Mouse (Mus musculus) midbrain, embryonic 16.5 days (tissue): Measurements from ENCODE around the gene Olfr180. TPM values are rescaled to one million over a fixed set of nuclear protein-coding genes. Genes with fewer than 3 reads are reported as not detected.

Source experiments
- ATAC-seq: fragments of 200-750 bp; cut with Nextera tagmentation; 2 replicates; pipeline ENCODE4 v1.8.0; 2017; ENCODE audit warnings: moderate TSS enrichment
- H3K27ac ChIP-seq: fragments of 300-500 bp; sonication (generic); 2 replicates; pipeline ENCODE4 v1.5.1; 2014; ENCODE audit warnings: mild to moderate bottlenecking, low read length, mixed read lengths
- H3K27me3 ChIP-seq: fragments of 300-500 bp; sonication (generic); 2 replicates; pipeline ENCODE4 v1.6.1; 2014; ENCODE audit warnings: low read depth, low read length, mixed read lengths; ENCODE audit not compliant: control insufficient read depth, insufficient read depth
- H3K36me3 ChIP-seq: fragments of 300-500 bp; sonication (generic); 2 replicates; pipeline ENCODE4 v1.6.1; 2014; ENCODE audit warnings: mild to moderate bottlenecking, low read length, moderate library complexity, mixed read lengths; ENCODE audit not compliant: control insufficient read depth, insufficient read depth
- H3K4me1 ChIP-seq: fragments of 300-500 bp; sonication (generic); 2 replicates; pipeline ENCODE4 v1.6.1; 2014; ENCODE audit warnings: mild to moderate bottlenecking, low read length, mixed read lengths; ENCODE audit not compliant: control insufficient read depth, insufficient read depth
- H3K4me2 ChIP-seq: fragments of 300-500 bp; sonication (generic); 2 replicates; pipeline ENCODE4 v1.6.1; 2014; ENCODE audit warnings: mild to moderate bottlenecking, low read length, mixed read lengths
- H3K4me3 ChIP-seq: fragments of 300-500 bp; sonication (generic); 2 replicates; pipeline ENCODE4 v1.5.1; 2014; ENCODE audit warnings: low read depth, mild to moderate bottlenecking, low read length, moderate library complexity, mixed read lengths
- H3K9ac ChIP-seq: fragments of 300-500 bp; sonication (generic); 2 replicates; pipeline ENCODE4 v1.6.1; 2014; ENCODE audit warnings: low read depth, low read length, mixed read lengths
- H3K9me3 ChIP-seq: fragments of 300-500 bp; sonication (generic); replicated peaks from 2 replicates; pipeline ENCODE4 v1.6.1; 2014; ENCODE audit warnings: mild to moderate bottlenecking, low read length, mixed read lengths; ENCODE audit not compliant: control insufficient read depth, poor library complexity, severe bottlenecking
- WGBS: fragments of 180-500 bp; shearing (Covaris S2); extraction: QIAGEN DNeasy Blood & Tissue Kit; methylation state at CpG from one replicate; pipeline ENCODE4 v1.1.7; 2014; 5-methylcytosine and 5-hydroxymethylcytosine counted together
- polyA plus RNA-seq: library from polyadenylated mRNA; unstranded; fragments of >200 nt; fragmentation: Nextera tagmentation; extraction: Ambion mirVana; gene quantifications from 2 replicates; pipeline ENCODE4 v1.2.1, GENCODE M21; 2015

Olfr180 gene
- not detected in 2 replicates for polyA plus RNA-seq

DNA sequence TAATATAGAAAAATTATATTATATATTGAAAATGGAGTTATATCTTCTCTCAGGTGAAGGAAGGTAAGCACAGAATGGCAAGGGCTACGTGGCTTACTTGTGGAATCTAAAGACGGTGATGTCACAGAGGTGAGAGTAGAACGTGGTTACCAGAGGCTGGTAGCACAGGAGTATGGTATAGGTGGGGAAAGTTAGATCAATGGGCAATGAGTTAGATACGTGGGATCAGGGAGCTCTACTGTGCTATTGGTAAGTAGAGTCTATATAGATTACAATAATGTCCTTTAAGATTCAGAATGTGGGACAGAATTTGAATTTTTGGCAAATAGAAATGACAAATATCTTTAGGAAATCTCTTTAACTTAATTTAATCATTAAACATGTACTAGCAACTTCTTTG is at the start of gene Olfr180:
Olfr180 (minus strand) TSS at position 101 of the 400 bp plus-strand sequence.
- Histone ChIP-seq H3K4me1 (no peaks in the 10 kb centered on the region), H3K9me3 (no peaks in the 10 kb centered on the region), H3K9ac (no peak within 1 kb of the TSS), H3K27ac (no peak within 1 kb of the TSS), H3K36me3 (no peaks in the 10 kb centered on the region), H3K4me3 (no peak within 1 kb of the TSS), H3K27me3 (no peaks in the 10 kb centered on the region), H3K4me2 (no peak within 1 kb of the TSS)
- 86% methylated on average over 4 of the region's 4 CpGs for WGBS
- no peak for ATAC-seq

DNA sequence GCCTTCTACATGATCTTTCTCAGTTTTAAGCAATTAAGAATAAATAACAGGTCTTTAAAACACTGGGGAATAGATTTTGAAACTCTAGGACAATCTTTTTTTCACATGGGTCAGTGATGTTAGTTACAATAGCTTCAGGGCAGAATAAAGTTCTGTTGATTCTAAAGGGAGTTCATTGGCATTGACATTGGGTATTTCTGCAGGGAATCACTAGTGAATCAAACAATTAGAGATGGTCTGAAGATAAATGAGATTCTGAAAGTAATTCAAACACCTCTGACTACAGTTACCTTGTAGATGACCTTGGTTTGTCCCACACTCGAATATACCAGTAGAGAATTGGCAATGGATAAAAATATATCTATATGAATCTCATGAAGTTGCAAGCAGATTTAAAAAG is 537 bp downstream of the Olfr180 start, which contains the start of gene Olfr181:
Olfr181 (minus strand) TSS at position 101 of the 400 bp plus-strand sequence.
- no peak within 1 kb of the TSS for H3K4me2 ChIP-seq
- no peak within 1 kb of the TSS for H3K4me3 ChIP-seq
- H3K27ac ChIP-seq: no peak within 1 kb of the TSS
- H3K9me3 ChIP-seq: no peaks in the 10 kb centered on the region
- no peaks in the 10 kb centered on the region for H3K27me3 ChIP-seq
- no peaks in the 10 kb centered on the region for H3K36me3 ChIP-seq
- no peaks in the 10 kb centered on the region for H3K4me1 ChIP-seq
- no peak for ATAC-seq
- WGBS: 62% methylated on average over 1 of the region's 1 CpGs
- no peak within 1 kb of the TSS for H3K9ac ChIP-seq

DNA sequence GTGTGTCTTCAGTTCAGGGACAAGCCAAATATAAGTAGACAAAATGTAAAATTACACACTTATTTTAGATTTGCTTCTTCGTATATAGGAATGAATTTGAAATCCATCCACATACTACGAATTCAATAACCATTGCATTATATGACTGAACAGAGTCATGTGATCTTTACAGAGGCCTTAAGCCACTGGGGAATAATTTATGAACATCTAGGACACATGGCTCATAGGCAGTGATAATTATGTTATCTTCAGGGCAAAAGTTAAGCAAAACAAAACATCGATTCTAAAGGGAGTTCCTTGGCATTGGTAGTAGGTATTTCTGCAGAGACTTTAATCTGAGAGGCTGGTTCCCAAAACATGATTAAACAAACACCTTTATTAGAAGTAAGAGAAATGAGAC is 37.2 kb downstream of the Olfr180 start, which contains the start of gene Olfr178:
Olfr178 (minus strand) TSS at position 101 of the 400 bp plus-strand sequence.
- no peaks in the 10 kb centered on the region for H3K36me3 ChIP-seq
- H3K27ac ChIP-seq: no peak within 1 kb of the TSS
- no peak for ATAC-seq
- H3K9me3 ChIP-seq: no peaks in the 10 kb centered on the region; the same call in 1 of the 2 replicates
- no peaks in the 10 kb centered on the region for H3K27me3 ChIP-seq
- no peaks in the 10 kb centered on the region for H3K4me1 ChIP-seq
- no peak within 1 kb of the TSS for H3K4me3 ChIP-seq
- H3K4me2 ChIP-seq: no peak within 1 kb of the TSS
- WGBS: 92% methylated on average over 3 of the region's 3 CpGs
- no peak within 1 kb of the TSS for H3K9ac ChIP-seq

- 94% methylated on average over 2 of the region's 2 CpGs for WGBS
- Histone ChIP-seq H3K36me3 (no peaks in the 10 kb centered on the region), H3K4me3 (no peak overlapping the region), H3K27me3 (no peaks in the 10 kb centered on the region), H3K9me3 (no peaks in the 10 kb centered on the region), H3K9ac (no peak overlapping the region), H3K27ac (no peak overlapping the region), H3K4me2 (no peak overlapping the region), H3K4me1 (no peaks in the 10 kb centered on the region)
- ATAC-seq: no peak
Measured at GRCm38 (mm10) chr16:58884416-58884815, 44.8 kb downstream of the Olfr180 start.

GRCm38 (mm10) chr16:58874668-58875067 is 54.5 kb downstream of the Olfr180 start, which contains the start of gene Olfr177:
TSS of gene Olfr177 (minus strand) at chr16:58874768.
- 72% methylated on average over 1 of the region's 1 CpGs for WGBS
- H3K9ac ChIP-seq: no peak within 1 kb of the TSS
- no peak within 1 kb of the TSS for H3K4me2 ChIP-seq
- H3K27me3 ChIP-seq: no peaks in the 10 kb centered on the region
- no peaks in the 10 kb centered on the region for H3K36me3 ChIP-seq
- no peaks in the 10 kb centered on the region for H3K4me1 ChIP-seq
- ATAC-seq: no peak
- no peak within 1 kb of the TSS for H3K27ac ChIP-seq
- H3K9me3 ChIP-seq: no peaks in the 10 kb centered on the region
- no peak within 1 kb of the TSS for H3K4me3 ChIP-seq

Other genes with a start within 250 kb of the Olfr180 start
- gene Gpr15, start 210.3 kb downstream of the Olfr180 start, polyA plus RNA-seq: 0.18 TPM in 1 of 2 replicates, not detected in the other
- gene Cldnd1, start 201.5 kb downstream of the Olfr180 start, polyA plus RNA-seq: 144 and 152 TPM in 2 replicates
- not detected in 2 replicates for gene Olfr172, start 166.2 kb downstream of the Olfr180 start, polyA plus RNA-seq
- not detected in 2 replicates for gene Olfr173, start 129.1 kb downstream of the Olfr180 start, polyA plus RNA-seq
- gene Olfr175-ps1, start 102.6 kb downstream of the Olfr180 start, polyA plus RNA-seq: not detected in 2 replicates
- not detected in 2 replicates for gene Olfr177, start 54.6 kb downstream of the Olfr180 start, polyA plus RNA-seq
- not detected in 2 replicates for gene Olfr178, start 37.3 kb downstream of the Olfr180 start, polyA plus RNA-seq
- gene Olfr181, start 637 bp downstream of the Olfr180 start, polyA plus RNA-seq: not detected in 2 replicates
- gene Olfr183, start 66.0 kb upstream of the Olfr180 start, polyA plus RNA-seq: not detected in 2 replicates
- not detected in 2 replicates for gene Olfr186, start 100.9 kb upstream of the Olfr180 start, polyA plus RNA-seq
- not detected in 2 replicates for gene Olfr187, start 110.4 kb upstream of the Olfr180 start, polyA plus RNA-seq
- gene Olfr190, start 148.6 kb upstream of the Olfr180 start, polyA plus RNA-seq: not detected in 2 replicates
- not detected in 2 replicates for gene Olfr191, start 160.4 kb upstream of the Olfr180 start, polyA plus RNA-seq
- gene Olfr193, start 182.5 kb upstream of the Olfr180 start, polyA plus RNA-seq: not detected in 2 replicates
- gene Olfr194, start 191.7 kb upstream of the Olfr180 start, polyA plus RNA-seq: not detected in 2 replicates
- not detected in 2 replicates for gene Olfr195, start 217.7 kb upstream of the Olfr180 start, polyA plus RNA-seq
- not detected in 2 replicates for gene Olfr196, start 241.1 kb upstream of the Olfr180 start, polyA plus RNA-seq